Mouse (Mus musculus) myocyte (in vitro differentiated cells): ENCODE data around the gene Rce1.

ENCODE experiments used
- CEBPB ChIP-seq: IDR thresholded peaks from 2 replicates; pipeline ENCODE4 v1.6.1; 2011; ENCODE audit warnings: mild to moderate bottlenecking, moderate library complexity; ENCODE audit not compliant: poor library complexity, insufficient read depth, severe bottlenecking
- E2F4 ChIP-seq: IDR thresholded peaks from one replicate; pipeline ENCODE4 v1.6.1; 2011; ENCODE audit warnings: mild to moderate bottlenecking, control low read depth, moderate library complexity; ENCODE audit not compliant: insufficient read depth
- MAX ChIP-seq: IDR thresholded peaks from one replicate; pipeline ENCODE4 v1.6.1; 2011; ENCODE audit warnings: low read depth, mild to moderate bottlenecking, control low read depth
- MYOD1 ChIP-seq, 3 experiments: IDR thresholded peaks; one replicate each; pipeline ENCODE4 v1.6.1; 2011; ENCODE audit warnings: control low read depth in 2 of 3, low read depth in 2 of 3, mild to moderate bottlenecking in 2 of 3, moderate library complexity in 1 of 3; ENCODE audit not compliant: insufficient read length in 2 of 3, control insufficient read depth in 1 of 3
- MYOG ChIP-seq, 3 experiments: IDR thresholded peaks; one replicate each; pipeline ENCODE4 v1.6.1; 2011; ENCODE audit warnings: control low read depth in 2 of 3, low read depth in 2 of 3, mild to moderate bottlenecking in 2 of 3; ENCODE audit not compliant: insufficient read length in 2 of 3, control insufficient read depth in 1 of 3, insufficient read depth in 1 of 3
- POLR2A ChIP-seq: IDR thresholded peaks from one replicate; pipeline ENCODE4 v1.6.1; 2011; ENCODE audit warnings: low read depth, mild to moderate bottlenecking, control low read depth, moderate library complexity; ENCODE audit not compliant: insufficient read length
- POLR2AphosphoS2 ChIP-seq: IDR thresholded peaks from one replicate; pipeline ENCODE4 v1.6.1; 2011; ENCODE audit warnings: low read depth, control low read depth; ENCODE audit not compliant: insufficient read length
- SRF ChIP-seq: IDR thresholded peaks from one replicate; pipeline ENCODE4 v1.6.1; 2011; ENCODE audit warnings: low read depth; ENCODE audit not compliant: control insufficient read depth, insufficient read length
- TCF12 ChIP-seq: IDR thresholded peaks from one replicate; pipeline ENCODE4 v1.6.1; 2011; ENCODE audit warnings: mild to moderate bottlenecking, control low read depth; ENCODE audit not compliant: poor library complexity, insufficient read depth, severe bottlenecking
- TCF3 ChIP-seq: IDR thresholded peaks from one replicate; pipeline ENCODE4 v1.6.1; 2011; ENCODE audit warnings: low read depth, control low read depth; ENCODE audit not compliant: insufficient read length
- USF1 ChIP-seq: IDR thresholded peaks from one replicate; pipeline ENCODE4 v1.6.1; 2011; ENCODE audit warnings: low read depth, mild to moderate bottlenecking, control low read depth, moderate library complexity

DNA sequence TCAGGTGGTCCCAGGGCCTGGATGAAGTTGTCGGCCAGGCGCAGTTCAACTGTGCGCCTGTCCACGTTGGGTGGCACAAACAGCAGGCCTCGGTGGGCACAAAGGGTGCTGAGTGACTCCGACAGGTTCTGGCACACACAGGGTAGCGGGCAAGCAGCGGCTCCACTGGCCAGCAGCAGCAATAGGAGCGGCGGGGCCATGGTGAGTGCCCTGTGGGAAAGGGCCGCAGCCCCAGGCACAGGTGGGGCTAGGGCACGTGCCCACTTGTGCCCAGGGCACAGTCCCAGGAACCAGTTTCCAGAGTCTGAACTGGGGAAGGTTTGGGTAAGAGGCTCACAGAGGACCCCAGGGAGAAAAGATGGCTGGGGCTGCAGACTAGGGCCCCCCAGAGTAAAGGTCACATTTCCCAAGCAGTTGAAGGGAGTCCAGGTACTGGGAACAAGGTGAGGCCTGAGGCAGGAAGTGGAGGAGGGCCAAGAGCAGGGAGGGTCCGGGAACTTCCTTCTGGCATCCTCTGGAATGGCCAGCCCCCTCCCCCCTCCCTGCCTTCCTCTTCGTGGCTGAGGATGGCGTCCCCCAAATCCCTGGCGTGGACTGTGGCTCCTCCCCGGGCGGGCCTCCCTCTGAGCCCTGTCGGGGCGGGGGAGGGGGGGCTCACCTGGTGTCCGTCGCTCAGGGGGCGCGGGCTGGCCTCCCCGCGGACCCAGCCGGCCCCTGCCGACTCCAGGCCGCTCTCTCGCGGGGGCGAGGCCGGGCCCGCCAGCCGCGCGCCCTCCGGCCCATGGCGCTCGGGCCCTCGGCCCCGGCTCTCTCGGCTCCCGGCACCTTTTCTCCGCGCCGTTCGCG is 10.9 kb downstream of the Rce1 start:
- TF ChIP-seq POLR2A, result no peak
- TF ChIP-seq TCF12, result no peak
- no peak for TF ChIP-seq TCF3
- TF ChIP-seq CEBPB, result no peak
- no peak for TF ChIP-seq POLR2AphosphoS2
- no peak for TF ChIP-seq E2F4
- no peak for TF ChIP-seq USF1
- TF ChIP-seq MAX, result no peak
- no peak for TF ChIP-seq MYOD1 (IDR thresholded peaks at IDR 0.05; ENCODE audit: control insufficient read depth in 1 of 3, insufficient read length in 2 of 3, low read depth in 2 of 3)
- TF ChIP-seq MYOG (IDR thresholded peaks at IDR 0.05; ENCODE audit: control insufficient read depth in 1 of 3, insufficient read depth in 1 of 3, insufficient read length in 2 of 3, low read depth in 2 of 3), result no peak
- TF ChIP-seq SRF, result no peak
